Mouse (Mus musculus): ENCODE data around the gene 1600015I10Rik. TPM values are rescaled to one million over a fixed set of nuclear protein-coding genes. Genes with fewer than 3 reads are reported as not detected.

The 1600015I10Rik gene
- total and polyA plus RNA-seq, 3 experiments: not detected

DNA sequence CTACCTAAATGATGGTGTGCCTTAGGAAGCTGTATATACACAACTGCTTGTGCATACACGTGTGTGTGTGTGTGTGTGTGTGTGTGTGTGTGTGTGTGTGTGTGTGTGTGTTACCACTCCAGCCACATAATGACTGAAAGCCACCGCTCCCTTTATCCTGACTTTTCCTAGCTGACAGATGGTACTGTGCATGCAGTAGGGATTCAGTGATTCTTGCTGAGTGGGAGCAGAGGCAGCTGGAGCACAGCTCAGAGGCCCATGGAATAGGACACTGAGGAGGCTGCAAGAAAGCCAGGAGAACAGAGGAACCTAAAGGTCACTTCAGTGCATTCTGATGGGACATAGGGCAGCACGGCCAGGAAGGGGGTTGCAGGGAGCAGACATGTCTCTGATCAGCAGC is 52.6 kb downstream of the 1600015I10Rik start:
- TF ChIP-seq MAZ (IDR thresholded peaks at IDR 0.05; ENCODE audit: low read depth, low read length) (no peak), ZNF384 (IDR thresholded peaks at IDR 0.05; ENCODE audit: low read depth, low read length) (no peak), ZKSCAN1 (IDR thresholded peaks at IDR 0.05; ENCODE audit: borderline replicate concordance, low read depth, low read length) (no peak), KAT2A (IDR thresholded peaks at IDR 0.05; ENCODE audit: insufficient replicate concordance, low read length) (no peak), USF1 (IDR thresholded peaks at IDR 0.05; ENCODE audit: low read depth, low read length) (no peak), MXI1 (IDR thresholded peaks at IDR 0.05; ENCODE audit: low read depth, low read length) (no peak), UBTF (IDR thresholded peaks at IDR 0.05; ENCODE audit: low read depth, low read length) (no peak), RCOR1 (conservative IDR thresholded peaks at IDR 0.05; ENCODE audit: low read depth, low read length) (no peak), SIN3A (IDR thresholded peaks at IDR 0.05; ENCODE audit: low read length) (no peak), JUN (IDR thresholded peaks at IDR 0.05; ENCODE audit: insufficient read depth, low read depth, low read length) (no peak), USF2 (conservative IDR thresholded peaks at IDR 0.05; ENCODE audit: low read depth, low read length) (no peak), POLR2AphosphoS2 (IDR thresholded peaks at IDR 0.05; ENCODE audit: low read depth, low read length) (no peak), MYC (IDR thresholded peaks at IDR 0.05; ENCODE audit: low read depth, low read length) (no peak), MEF2A (IDR thresholded peaks at IDR 0.05; ENCODE audit: borderline replicate concordance, low read depth, low read length) (no peak), E2F4 (IDR thresholded peaks at IDR 0.05; ENCODE audit: insufficient replicate concordance, low read depth, low read length) (no peak), IRF4 (IDR thresholded peaks at IDR 0.05; ENCODE audit: low read depth, low read length) (no peak)
- Histone ChIP-seq H3K4me1 (ENCODE audit: control insufficient read depth in 1 of 2, insufficient read depth in 2 of 2) (no peaks in the 10 kb centered on the region), H3K9ac (ENCODE audit: insufficient read depth, low read depth) (no peak overlapping the region), H3K4me3 (replicated peaks in 1 of 3; ENCODE audit: low read depth in 2 of 3, low read length in 2 of 3, poor library complexity in 1 of 3) (no peak overlapping the region), H3K9me3 (replicated peaks; ENCODE audit: low read length) (no peaks in the 10 kb centered on the region), H3K79me2 (replicated peaks; ENCODE audit: control insufficient read depth, extremely low read depth, insufficient read depth, poor library complexity, severe bottlenecking) (no peaks in the 10 kb centered on the region), H3K36me3 (replicated peaks in 1 of 2; ENCODE audit: control insufficient read depth in 1 of 2, insufficient read depth in 1 of 2, low read length in 1 of 2) (no peaks in the 10 kb centered on the region), H3K27ac (ENCODE audit: insufficient read depth, low read depth) (no peak overlapping the region), H3K4me2 (ENCODE audit: insufficient read depth, low read depth, poor library complexity, severe bottlenecking) (no peak overlapping the region), H3K27me3 (replicated peaks) (peaks cover 6% of the 10 kb centered on the region)
- in situ Hi-C loops (cut with MboI; ENCODE audit: low pct_ligation_motif_present, low pct_unique_long_range_greater_than_20kb, low sequenced_read_pairs): no loop called here
- no peak for DNase-seq (ENCODE audit: extremely low read depth)
- dilution Hi-C loops (cut with MboI; ENCODE audit: extremely low pct_ligation_motif_present, extremely low pct_unique_long_range_greater_than_20kb, low sequenced_read_pairs): no loop called here

Other genes starting within 250 kb of the 1600015I10Rik start
- 113 and 144 TPM in 2 replicates for gene Gimap4, start 245.3 kb upstream of the 1600015I10Rik start, total RNA-seq (2012; rRNA removed)
- gene Gimap4, start 245.3 kb upstream of the 1600015I10Rik start, total RNA-seq (2014; rRNA removed): 264 and 316 TPM in 2 replicates
- gene Gimap4, start 245.3 kb upstream of the 1600015I10Rik start, polyA plus RNA-seq (2012; ENCODE audit: insufficient read length, low read depth): 203 and 274 TPM in 2 replicates
- 78.1 and 88.9 TPM in 2 replicates for gene Gimap6, start 221.7 kb upstream of the 1600015I10Rik start, total RNA-seq (2012; rRNA removed)
- 128 and 158 TPM in 2 replicates for gene Gimap6, start 221.7 kb upstream of the 1600015I10Rik start, total RNA-seq (2014; rRNA removed)
- gene Gimap6, start 221.7 kb upstream of the 1600015I10Rik start, polyA plus RNA-seq (2012; ENCODE audit: insufficient read length, low read depth): 87.9 and 97.2 TPM in 2 replicates
- 10.0 and 12.0 TPM in 2 replicates for gene Gm28053, start 211.3 kb upstream of the 1600015I10Rik start, total RNA-seq (2012; rRNA removed)
- 8.0 and 8.8 TPM in 2 replicates for gene Gm28053, start 211.3 kb upstream of the 1600015I10Rik start, total RNA-seq (2014; rRNA removed)
- 22.7 and 46.9 TPM in 2 replicates for gene Gm28053, start 211.3 kb upstream of the 1600015I10Rik start, polyA plus RNA-seq (2012; ENCODE audit: insufficient read length, low read depth)
- 14.5 and 16.3 TPM in 2 replicates for gene Gimap7, start 211.3 kb upstream of the 1600015I10Rik start, total RNA-seq (2012; rRNA removed)
- gene Gimap7, start 211.3 kb upstream of the 1600015I10Rik start, total RNA-seq (2014; rRNA removed): 4.2 and 4.3 TPM in 2 replicates
- gene Gimap7, start 211.3 kb upstream of the 1600015I10Rik start, polyA plus RNA-seq (2012; ENCODE audit: insufficient read length, low read depth): 7.0 and 7.1 TPM in 2 replicates
- 136 and 144 TPM in 2 replicates for gene Gimap1, start 190.8 kb upstream of the 1600015I10Rik start, total RNA-seq (2012; rRNA removed)
- 54.5 and 57.4 TPM in 2 replicates for gene Gimap1, start 190.8 kb upstream of the 1600015I10Rik start, total RNA-seq (2014; rRNA removed)
- gene Gimap1, start 190.8 kb upstream of the 1600015I10Rik start, polyA plus RNA-seq (2012; ENCODE audit: insufficient read length, low read depth): 91.8 and 113 TPM in 2 replicates
- gene Gimap5, start 183.7 kb upstream of the 1600015I10Rik start, total RNA-seq (2012; rRNA removed): 82.1 and 82.3 TPM in 2 replicates
- gene Gimap5, start 183.7 kb upstream of the 1600015I10Rik start, total RNA-seq (2014; rRNA removed): 74.6 and 77.6 TPM in 2 replicates
- 56.9 and 59.6 TPM in 2 replicates for gene Gimap5, start 183.7 kb upstream of the 1600015I10Rik start, polyA plus RNA-seq (2012; ENCODE audit: insufficient read length, low read depth)
- gene Gimap3, start 159.0 kb upstream of the 1600015I10Rik start, total RNA-seq (2012; rRNA removed): 25.9 and 28.2 TPM in 2 replicates
- gene Gimap3, start 159.0 kb upstream of the 1600015I10Rik start, total RNA-seq (2014; rRNA removed): 10.8 and 11.6 TPM in 2 replicates
- 16.8 and 17.7 TPM in 2 replicates for gene Gimap3, start 159.0 kb upstream of the 1600015I10Rik start, polyA plus RNA-seq (2012; ENCODE audit: insufficient read length, low read depth)
- gene Tmem176a, start 89.0 kb upstream of the 1600015I10Rik start, total RNA-seq (2012; rRNA removed): 24.9 and 27.2 TPM in 2 replicates
- gene Tmem176a, start 89.0 kb upstream of the 1600015I10Rik start, total RNA-seq (2014; rRNA removed): 30.0 and 34.6 TPM in 2 replicates
- gene Tmem176a, start 89.0 kb upstream of the 1600015I10Rik start, polyA plus RNA-seq (2012; ENCODE audit: insufficient read length, low read depth): 49.8 and 58.0 TPM in 2 replicates
- 39.4 and 43.3 TPM in 2 replicates for gene Tmem176b, start 88.4 kb upstream of the 1600015I10Rik start, total RNA-seq (2012; rRNA removed)
- 82.2 and 89.8 TPM in 2 replicates for gene Tmem176b, start 88.4 kb upstream of the 1600015I10Rik start, total RNA-seq (2014; rRNA removed)
- gene Tmem176b, start 88.4 kb upstream of the 1600015I10Rik start, polyA plus RNA-seq (2012; ENCODE audit: insufficient read length, low read depth): 159 and 162 TPM in 2 replicates
- 0.13 TPM in 1 of 2 replicates, not detected in the other for gene Aoc1, start 57.0 kb upstream of the 1600015I10Rik start, total RNA-seq (2012; rRNA removed)
- 0.19 and 0.24 TPM in 2 replicates for gene Aoc1, start 57.0 kb upstream of the 1600015I10Rik start, total RNA-seq (2014; rRNA removed)
- 0.15 and 0.21 TPM in 2 replicates for gene Aoc1, start 57.0 kb upstream of the 1600015I10Rik start, polyA plus RNA-seq (2012; ENCODE audit: insufficient read length, low read depth)
- not detected in 2 replicates for gene Doxl2, start 45.1 kb downstream of the 1600015I10Rik start, total RNA-seq (2012; rRNA removed)
- not detected in 2 replicates for gene Doxl2, start 45.1 kb downstream of the 1600015I10Rik start, total RNA-seq (2014; rRNA removed)
- gene Doxl2, start 45.1 kb downstream of the 1600015I10Rik start, polyA plus RNA-seq (2012; ENCODE audit: insufficient read length, low read depth): not detected in 2 replicates
- gene Svs1, start 57.0 kb downstream of the 1600015I10Rik start, total RNA-seq (2012; rRNA removed): not detected in 2 replicates
- not detected in 2 replicates for gene Svs1, start 57.0 kb downstream of the 1600015I10Rik start, total RNA-seq (2014; rRNA removed)
- gene Svs1, start 57.0 kb downstream of the 1600015I10Rik start, polyA plus RNA-seq (2012; ENCODE audit: insufficient read length, low read depth): not detected in 2 replicates
- gene Gpnmb, start 106.7 kb downstream of the 1600015I10Rik start, total RNA-seq (2012; rRNA removed): 0.08 TPM in 1 of 2 replicates, not detected in the other
- gene Gpnmb, start 106.7 kb downstream of the 1600015I10Rik start, total RNA-seq (2014; rRNA removed): not detected in 2 replicates
- gene Gpnmb, start 106.7 kb downstream of the 1600015I10Rik start, polyA plus RNA-seq (2012; ENCODE audit: insufficient read length, low read depth): 0.24 TPM in 1 of 2 replicates, not detected in the other
- gene Malsu1, start 143.9 kb downstream of the 1600015I10Rik start, total RNA-seq (2012; rRNA removed): 35.4 and 39.0 TPM in 2 replicates
- gene Malsu1, start 143.9 kb downstream of the 1600015I10Rik start, total RNA-seq (2014; rRNA removed): 57.1 and 59.6 TPM in 2 replicates
- gene Malsu1, start 143.9 kb downstream of the 1600015I10Rik start, polyA plus RNA-seq (2012; ENCODE audit: insufficient read length, low read depth): 73.5 and 78.7 TPM in 2 replicates

Measured in CH12.LX (cell line).